Mouse (Mus musculus) ovary, postnatal 10 days (tissue): ENCODE measurements around the gene Borcs5.
"Not testable (repeated sequence)": the region's sequence is repeated elsewhere in the genome, so short reads cannot be mapped to it uniquely, and the experiment has no call there.

Source experiments
- DNase-seq: peaks from one replicate; pipeline ENCODE4 v3.0.0; 2022; ENCODE audit warnings: low spot score

Borcs5 gene

DNA sequence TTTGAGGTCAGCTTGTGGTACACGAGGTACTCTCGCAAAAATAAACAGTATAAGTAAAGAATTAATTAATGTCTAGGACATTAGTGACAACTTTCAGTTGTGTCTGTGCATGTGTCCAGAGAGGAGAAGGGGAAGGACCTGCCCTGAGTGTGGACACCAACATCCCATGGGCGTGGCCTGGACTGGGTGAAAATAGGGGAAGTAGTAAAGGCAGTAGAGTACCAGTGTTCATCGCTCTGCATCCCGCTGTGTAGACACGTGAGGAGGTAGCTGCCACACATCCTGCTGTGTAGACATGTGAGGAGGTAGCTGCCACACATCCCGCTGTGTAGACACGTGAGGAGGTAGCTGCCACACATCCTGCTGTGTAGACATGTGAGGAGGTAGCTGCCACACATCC lies 34.4 kb downstream of the Borcs5 start:
- DNase-seq: not testable (repeated sequence)

DNA sequence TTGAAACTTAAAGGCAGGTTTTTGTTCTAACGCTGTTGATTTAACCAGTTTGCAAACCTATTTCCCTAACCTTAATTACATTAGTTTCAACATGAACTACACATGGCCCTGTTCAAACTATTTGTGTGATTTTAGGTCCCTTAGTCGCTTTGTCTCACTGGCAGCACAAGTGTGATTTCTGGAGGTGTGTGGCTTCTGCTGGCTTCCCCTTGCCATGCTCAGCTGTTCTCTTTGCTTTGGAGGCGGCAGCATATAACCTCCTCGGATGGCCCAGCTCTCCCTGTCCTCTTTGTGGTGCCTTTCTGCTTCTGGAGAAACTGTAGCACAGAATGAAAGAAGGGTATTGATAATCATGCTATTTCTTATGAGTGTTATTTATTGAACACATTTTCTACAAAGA lies 38.2 kb downstream of the Borcs5 start:
- DNase-seq: no peak

DNA sequence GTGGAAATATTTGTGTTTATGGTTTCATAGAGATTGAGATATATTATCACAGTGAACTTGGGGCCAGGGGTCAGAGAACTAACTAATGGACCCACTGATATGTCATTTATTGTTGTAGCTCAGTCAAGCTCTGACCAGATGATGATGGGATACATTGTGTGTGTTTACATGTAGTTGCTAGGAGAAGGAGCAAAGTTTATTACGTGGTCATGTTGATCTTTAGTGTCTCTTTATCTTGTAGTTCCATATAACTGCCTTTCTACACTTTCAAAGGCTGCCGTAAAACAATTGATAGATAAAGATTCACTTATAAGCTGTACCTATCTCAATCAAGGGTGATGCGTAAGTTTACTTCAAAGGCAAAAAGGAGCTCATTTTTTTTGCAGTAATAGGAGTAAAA lies 38.7 kb downstream of the Borcs5 start:
- no peak for DNase-seq

DNA sequence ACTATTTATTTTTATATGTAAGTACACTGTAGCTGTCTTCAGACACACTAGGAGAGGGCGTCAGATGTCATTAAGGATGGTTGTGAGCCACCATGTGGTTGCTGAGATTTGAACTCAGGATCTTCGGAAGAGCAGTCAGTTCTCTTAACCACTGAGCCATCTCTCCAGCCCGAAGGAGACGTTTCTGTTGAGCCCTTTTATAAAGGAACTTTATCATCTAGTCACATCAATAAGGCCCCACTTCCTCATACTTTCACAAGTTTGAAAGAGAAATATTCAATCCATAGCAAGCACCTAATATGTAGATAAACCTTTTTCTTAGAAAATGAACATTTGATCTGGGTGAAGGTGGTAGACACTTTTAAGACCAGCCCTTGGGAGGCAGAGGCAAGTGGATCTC lies 40.0 kb downstream of the Borcs5 start:
- not testable (repeated sequence) for DNase-seq

DNA sequence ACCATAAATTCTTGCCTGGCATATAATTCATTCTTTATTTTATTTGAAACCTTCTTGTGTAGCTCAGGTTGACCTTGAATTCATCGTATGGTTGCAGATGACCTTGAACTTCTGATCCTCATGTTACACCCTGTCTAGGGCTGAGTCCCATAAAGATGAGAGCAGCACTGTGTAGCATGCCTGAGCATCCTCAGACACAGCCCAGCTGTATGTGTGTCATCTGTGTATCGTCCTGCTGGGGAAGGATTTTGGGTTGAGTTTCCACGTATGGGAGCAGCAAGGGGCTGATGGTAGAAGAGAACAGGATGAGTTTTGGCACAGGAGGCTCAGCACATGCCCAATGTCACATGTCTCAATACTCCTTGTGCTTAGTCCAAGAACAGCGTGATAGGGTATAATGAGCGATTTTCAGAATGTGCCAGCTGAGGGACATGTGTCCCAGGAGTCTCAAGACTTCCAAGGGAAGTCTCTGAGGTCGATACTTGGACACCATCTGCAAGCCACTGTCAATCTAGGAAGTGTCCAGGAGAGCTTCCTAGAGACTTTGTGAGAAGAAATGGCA lies 45.1 kb downstream of the Borcs5 start:
- DNase-seq: no peak

DNA sequence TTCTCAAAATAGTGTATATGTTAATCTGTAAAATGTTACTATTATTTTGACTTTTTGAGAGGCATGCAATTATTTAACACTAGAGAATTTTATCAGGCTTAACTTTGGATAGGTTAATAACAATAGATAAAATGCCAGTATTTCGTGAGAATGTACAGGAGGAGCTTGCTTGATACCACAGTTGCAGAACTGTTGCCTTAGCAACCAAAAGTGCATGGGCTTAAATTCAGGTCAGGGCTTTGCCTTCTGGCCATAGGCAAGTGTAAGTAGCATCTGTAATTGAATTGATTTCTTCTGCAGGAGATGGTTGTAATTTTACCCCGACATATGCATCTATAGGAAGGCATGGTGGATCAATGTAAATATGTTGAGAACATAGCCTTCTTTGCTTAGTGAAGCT lies 45.7 kb downstream of the Borcs5 start:
- no peak for DNase-seq

DNA sequence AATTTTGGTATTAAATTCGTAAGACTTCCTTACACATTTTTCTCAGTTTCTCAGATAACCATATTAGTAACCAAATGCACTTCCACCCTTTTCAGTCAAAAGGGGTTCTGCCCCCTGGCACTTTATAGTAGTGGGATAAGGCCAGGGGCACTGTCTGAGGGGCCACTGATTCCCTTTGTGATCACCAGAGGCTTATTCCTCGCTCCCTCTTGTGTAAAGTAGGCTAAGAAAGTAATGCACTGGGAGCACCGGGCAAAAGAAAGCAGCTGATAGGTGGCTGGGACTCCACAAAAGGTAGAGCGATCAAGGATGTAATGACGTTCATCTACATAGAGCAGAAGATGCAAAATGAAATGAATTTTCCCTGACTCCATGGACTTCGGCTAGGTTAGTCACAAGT lies 46.2 kb downstream of the Borcs5 start:
- no peak for DNase-seq

DNA sequence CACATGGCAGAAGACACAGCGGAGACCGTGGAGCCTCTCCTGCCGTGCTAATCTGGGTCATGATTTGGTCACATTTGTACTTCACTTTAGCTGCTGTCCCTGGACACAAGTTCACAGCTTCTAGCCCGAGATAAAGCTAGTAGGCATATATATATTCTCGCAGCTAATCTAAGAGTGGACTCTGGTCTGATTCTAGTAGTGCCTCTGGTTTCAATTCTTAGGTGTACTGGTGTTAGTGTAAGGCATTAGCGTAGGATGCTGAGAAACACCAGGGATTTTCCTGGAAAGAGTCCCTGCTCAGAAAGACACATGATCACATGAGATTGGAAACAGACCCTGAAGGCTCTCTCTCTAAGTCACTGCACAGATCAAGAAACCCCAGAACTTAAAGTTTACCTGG lies 55.2 kb downstream of the Borcs5 start:
- no peak for DNase-seq

DNA sequence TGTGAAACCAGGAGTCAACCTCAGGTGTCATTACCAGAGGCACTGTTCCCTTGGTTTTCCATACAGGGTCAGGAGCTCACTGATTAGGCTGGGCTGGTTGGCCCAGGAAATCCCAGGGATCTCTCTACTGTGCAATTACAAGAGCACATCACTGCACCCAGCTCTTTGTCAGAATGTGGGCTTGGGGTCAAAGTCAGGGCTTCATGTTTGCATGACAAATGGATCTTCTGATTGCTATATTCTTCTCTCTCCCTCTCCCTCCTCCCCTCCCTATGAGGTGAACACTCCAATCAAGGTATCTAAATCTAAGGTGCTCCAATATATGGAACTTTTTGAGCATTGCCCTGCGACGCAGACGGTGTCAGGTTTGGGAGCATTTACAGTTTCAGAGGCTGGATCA lies 55.7 kb downstream of the Borcs5 start:
- DNase-seq: no peak

DNA sequence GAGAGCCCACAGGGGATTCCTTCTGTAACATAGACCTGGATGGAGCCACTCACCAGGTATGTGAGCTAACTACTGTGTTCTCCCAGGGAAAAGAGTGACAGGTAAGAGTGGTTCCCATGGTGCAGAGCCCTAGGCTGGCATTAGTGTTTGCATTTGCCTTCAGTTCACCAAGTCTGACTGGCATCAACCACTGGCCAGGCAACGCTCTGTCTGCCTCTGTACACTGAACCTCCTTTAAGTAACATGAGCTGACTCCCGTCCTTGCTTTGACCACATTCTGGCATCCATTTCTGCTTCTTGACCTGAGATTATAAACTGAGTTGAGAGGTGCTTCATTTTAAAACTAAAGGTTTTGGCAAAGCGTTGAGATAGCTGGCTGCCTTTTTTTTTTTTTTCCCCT lies 56.3 kb downstream of the Borcs5 start:
- DNase-seq: no peak

DNA sequence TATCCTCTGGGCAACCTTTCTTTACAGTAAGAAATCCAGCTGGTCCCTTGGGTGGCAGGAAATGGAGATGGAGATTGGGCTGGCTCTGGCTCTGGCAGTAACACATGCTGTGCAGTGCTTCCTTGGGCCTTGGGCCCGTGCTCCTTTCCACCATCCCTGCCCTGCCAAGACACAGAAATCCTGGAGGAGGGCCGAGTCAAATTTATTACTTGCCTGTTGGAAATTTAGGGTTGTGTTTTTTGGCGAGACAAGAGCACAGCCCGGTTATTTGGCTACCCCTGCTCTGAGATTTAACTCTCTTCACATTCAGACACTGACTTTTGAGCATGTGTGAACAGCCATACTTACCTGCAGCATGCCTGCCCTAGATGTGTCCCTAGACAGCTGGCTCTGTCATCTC lies 56.8 kb downstream of the Borcs5 start:
- peak; percentile 23 for DNase-seq

DNA sequence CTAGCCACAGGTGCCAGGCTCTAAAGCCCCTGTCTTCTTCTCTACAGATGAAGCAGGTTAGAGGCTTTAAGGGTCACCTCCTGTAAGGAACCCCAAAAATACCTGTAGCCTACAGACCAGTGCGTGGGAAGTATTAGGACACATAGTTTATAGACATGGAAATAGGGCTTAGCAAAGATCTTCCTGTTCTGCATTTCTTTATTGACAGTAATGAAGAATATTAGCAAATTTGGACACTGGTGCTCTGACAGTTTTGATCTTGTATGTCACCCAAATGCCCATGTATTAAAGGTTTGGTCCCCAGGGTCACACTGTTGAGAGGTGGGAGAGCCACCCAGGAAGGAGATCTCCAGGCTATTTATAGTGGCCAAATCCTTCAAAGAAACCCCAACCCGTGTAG lies 57.2 kb downstream of the Borcs5 start:
- DNase-seq: no peak

DNA sequence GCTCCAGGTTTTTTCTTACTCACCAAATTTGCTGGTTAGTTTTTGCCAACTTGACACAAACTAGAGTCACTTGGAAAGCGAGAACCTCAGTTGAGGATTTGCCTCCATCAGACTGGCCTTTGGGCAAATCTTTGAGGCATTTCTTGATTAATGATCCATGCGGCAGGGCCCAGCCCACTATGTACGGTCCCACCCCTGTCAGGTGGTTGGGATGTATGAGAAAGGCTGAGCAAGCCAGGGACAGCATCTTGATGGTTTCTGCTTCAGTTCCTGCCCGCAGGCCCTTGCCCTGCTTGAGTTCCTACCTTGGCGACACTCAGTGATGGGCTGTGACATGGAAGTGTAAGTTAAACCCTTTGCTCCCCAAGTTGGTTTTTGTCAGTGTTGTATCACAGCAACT lies 58.9 kb downstream of the Borcs5 start:
- DNase-seq: no peak

DNA sequence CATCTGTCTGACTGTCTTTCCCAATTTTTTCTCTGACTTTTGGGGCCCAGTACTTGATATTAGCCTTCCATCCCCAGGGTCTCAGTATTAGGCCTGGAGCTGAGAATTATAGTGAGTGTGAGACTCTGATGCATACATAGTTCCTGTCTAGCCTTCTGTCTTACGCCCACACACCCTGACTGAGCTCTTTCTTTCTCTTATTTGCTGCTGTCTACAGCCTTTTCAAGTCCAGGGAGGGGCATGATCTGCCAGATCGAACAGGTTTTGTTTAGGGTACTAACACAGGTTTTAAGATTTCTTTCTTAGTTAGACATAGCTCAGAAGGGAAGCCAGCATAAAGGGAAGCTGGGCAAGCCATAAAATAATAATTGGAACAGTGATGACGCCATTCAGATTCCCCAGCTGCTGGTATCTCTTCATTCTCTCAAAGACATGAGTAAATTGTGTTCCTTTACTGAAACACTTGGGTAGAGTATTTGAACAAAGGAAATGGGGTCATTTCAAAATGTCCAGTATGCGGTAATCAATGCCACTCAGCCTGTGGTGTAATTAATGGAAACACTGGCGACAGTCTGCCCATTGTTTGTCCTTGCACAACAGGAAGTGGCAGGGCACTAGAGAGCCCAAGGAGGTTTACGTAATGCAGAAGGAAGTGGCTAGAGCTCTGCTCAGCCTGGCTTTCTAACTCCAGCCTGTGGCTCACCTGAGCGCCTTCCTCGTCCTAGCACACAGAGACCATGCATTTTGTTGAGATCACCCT lies 61.3 kb downstream of the Borcs5 start:
- no peak for DNase-seq

DNA sequence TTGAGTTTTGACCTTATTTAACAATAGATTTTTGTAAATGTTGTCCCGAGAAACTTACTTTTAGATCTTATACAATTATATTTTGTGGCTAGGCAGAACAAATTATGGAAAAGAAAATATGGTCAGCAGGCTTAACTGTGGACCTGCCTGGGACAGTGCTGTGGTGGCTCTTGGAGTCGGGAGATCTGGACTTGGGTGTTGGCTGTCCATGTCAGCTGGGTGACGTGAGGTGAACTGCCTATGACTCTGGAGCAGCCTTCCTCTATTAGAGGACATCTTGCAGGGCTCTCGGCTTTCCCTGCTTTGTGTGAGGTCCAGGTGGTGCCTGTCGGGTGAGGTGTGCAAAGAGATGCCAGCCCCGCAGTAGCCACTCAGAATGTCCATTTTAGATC lies 61.9 kb downstream of the Borcs5 start:
- DNase-seq: no peak

DNA sequence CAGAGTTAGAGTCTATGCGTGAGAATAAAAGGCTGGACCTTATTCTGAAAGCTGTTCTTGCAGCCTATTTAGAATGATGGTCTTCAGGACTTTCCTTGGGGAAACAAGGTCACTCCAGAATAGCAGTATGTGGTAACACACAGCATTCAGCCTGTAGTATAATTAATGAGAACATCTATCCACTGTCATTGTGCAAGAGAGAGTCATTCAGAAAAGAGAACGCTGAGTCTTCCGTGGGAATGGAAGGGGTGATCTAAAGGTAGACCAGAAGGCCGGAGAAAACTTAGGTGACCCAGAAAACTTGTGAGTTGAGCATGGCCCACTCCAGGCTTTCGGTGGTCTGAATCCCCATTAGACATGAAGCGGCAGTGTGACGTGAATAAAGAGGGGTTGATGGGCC lies 62.9 kb downstream of the Borcs5 start:
- DNase-seq: no peak

DNA sequence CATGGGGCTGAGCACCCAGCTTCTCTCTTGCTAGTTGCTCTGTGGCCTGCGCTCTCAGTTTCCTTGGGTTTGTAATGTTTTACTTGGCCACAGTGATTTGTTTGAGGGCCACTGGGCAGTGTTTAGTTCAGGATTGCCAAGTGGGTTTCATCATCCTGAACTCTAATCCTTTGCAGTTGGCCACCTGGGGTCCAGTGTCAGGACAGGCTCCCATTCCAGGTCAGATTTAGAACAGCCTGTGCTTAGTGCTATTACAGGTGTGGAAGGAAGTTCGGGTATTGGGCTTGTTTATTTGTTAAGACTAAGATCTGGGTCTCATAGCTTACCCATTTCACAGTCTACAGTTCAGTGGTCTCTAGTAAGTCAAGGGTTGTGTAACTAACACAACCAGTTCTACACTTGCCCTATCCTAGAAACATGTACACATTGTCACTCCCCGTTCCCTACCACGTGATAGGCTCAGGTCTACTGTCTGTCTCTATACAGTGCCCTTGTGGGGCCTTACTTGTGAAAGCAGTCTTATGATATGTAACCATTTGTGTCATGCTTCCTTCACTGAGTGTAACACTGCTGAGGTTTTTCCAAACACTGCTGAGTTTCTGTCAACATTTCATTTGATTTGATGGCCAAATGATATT lies 63.9 kb downstream of the Borcs5 start:
- no peak for DNase-seq

DNA sequence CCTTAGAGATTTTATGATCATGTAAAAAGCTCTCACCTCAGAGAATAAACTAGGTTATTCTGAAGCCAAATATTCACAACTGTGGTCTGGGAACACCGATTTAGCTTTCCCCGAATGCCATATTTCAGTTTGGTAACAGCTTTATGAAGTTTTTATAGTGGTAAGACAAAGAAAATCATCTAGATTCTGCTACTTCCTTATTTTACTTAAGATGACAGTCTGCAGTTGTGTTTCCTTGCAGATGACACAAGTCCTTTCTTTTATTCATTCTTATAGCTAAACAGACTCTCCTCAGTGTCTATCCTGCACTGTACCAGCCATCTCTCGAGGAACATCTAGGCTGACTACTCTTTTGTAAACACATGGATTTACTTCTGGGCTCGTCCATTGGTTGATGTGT lies 67.2 kb downstream of the Borcs5 start:
- no peak for DNase-seq

DNA sequence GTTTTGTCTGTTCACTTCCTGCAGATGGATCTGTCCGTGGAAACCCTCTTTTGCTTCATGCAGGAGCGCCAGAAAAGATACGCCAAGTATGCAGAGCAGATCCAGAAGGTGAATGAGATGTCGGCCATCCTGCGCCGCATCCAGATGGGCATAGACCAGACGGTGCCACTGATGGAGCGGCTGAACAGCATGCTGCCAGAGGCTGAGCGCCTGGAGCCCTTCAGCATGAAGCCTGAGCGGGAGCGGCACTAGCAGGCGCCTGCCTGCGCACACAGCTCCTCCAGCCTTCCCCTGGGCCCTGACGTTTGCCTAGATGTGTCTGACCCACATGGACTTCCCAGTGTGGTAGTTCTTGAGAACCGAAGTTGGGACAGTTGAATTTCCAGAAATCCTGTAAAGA lies 70.7 kb downstream of the Borcs5 start:
- DNase-seq: no peak

DNA sequence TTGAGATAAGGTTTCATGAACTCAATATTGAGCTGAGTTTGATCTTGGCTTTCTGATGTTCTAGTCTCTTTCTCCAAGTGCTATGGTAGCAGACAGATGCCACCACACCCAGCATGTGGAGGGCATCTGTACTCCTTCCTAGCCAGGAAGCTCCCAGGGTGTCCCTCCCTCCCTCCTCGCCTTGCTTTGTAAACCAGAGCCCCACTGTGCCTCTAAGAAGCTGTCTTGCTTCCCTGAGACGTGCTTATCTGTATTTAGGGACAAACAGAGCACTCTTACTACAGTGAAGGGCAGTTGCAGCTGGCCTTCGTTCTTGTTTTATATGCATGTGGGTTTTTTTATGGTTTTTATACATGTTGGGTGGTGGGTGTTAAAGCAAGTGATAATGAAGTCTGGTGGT lies 74.0 kb downstream of the Borcs5 start:
- DNase-seq: no peak

DNA sequence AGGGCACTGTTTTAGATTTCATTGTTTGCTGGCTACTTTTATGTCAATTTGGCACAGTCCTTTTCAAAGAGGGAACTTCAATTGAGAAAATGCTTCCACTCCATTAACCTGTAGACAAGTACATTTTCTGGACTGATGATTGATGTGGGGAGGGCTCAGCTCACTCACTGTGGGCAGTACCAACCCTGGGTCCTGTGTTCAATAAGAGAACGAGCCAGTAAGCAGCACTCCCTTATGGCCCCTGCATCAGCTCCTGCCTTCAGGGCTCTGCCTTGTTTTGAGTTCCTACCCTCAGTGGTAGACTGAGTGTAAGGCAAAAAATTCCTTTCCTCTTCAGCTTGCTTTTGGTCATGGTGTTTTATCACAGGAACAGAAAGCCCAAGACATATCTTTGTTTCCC lies 74.6 kb downstream of the Borcs5 start:
- DNase-seq: no peak

DNA sequence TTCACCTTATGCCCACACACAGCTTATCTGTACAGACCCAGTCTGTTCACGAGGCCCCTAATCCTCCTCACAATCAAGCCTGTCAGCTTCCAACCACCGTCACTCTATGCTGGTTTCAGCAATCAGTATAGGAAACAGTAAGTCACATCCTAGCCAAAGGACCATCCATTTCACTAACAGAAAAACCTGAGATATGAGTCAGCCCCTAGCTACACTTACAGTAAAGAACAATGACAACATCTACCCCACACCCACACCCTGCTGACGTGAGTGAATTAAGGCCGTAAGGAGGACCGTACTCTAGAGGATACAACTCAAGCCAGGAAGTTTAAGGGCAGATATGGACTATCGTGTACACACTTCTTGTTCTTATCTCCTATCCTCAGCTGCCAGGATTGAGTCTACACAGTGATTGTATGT lies 76.9 kb downstream of the Borcs5 start:
- DNase-seq: no peak

DNA sequence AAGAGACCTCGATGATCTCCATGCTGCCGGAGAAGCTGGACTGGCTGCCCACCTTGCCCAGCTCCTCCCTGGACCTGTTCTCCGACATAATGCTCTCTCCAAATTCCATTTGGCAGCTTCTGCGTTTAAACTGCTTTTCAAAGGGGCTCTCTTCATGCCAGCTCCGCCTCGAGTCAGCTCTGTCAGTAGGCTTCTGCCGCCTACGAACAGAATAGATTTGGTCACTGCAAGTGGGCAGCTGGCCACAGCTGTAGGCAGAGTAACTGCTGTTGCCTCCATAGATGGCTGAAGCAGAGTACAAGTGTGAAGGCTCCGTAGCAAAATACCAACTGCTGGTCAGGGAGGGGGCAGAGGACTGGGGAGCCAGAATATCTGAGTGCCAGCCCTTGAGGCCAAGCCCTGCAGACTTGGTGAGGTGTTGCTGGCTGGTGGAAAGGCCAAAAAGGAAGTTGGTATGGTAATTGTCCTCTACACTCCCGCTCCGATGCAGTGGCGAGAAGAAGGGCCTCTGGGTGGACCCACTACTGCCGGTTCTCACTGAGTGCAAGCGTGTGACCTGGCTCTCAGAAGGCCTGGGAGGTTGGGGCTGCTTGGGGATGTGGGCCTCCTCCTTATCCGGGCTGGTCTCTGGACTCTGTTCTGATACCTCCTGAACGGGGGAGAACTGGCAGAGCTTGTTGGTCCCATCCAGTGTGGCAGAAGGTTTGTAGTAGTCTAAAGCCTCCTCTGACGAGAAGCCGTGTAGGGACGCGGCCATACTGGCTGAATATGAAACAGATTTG lies 78.8 kb downstream of the Borcs5 start:
- no peak for DNase-seq
